Mouse (Mus musculus): ENCODE measurements at regions not wholly inside any gene's neighbourhood (a gene's known extent, or its start where the extent isn't known, plus 50 kb on each side); places are given as distances from the start of the nearest gene placed in this dataset.
"Not testable (repeated sequence)": the region's sequence is repeated elsewhere in the genome, so short reads cannot be mapped to it uniquely, and the experiment has no call there.

- H3K27ac ChIP-seq (ENCODE audit: low read depth, low read length) = no peak overlapping the region
- H3K36me3 ChIP-seq (ENCODE audit: control insufficient read depth, insufficient read depth, low read length) = no peaks in the 10 kb centered on the region
- H3K27me3 ChIP-seq (replicated peaks; ENCODE audit: control insufficient read depth, insufficient read depth, low read length) = no peaks in the 10 kb centered on the region
- no peak overlapping the region for H3K4me2 ChIP-seq (ENCODE audit: low read length)
- DNase-seq (ENCODE audit: low spot score) (no peak), ATAC-seq (no peak)
- H3K4me3 ChIP-seq (ENCODE audit: low read depth, low read length) = no peak overlapping the region
- WGBS = 83% methylated on average over 3 of the region's 3 CpGs
- no peak overlapping the region for H3K9ac ChIP-seq (ENCODE audit: low read length)
- no peaks in the 10 kb centered on the region for H3K9me3 ChIP-seq (replicated peaks; ENCODE audit: control insufficient read depth, low read length)
- no peaks in the 10 kb centered on the region for H3K4me1 ChIP-seq (ENCODE audit: control insufficient read depth, insufficient read depth, low read length)
Measured at GRCm38 (mm10) chr13:42000966-42001365, 50.9 kb upstream of the Hivep1 start.

GRCm38 (mm10) chr13:41997883-41998282, 53.9 kb upstream of the Hivep1 start:
- ATAC-seq = peak; percentile 58
- Histone ChIP-seq H3K27ac (ENCODE audit: low read depth, low read length) (no peak overlapping the region), H3K9me3 (replicated peaks; ENCODE audit: control insufficient read depth, low read length) (no peaks in the 10 kb centered on the region), H3K27me3 (replicated peaks; ENCODE audit: control insufficient read depth, insufficient read depth, low read length) (no peaks in the 10 kb centered on the region), H3K4me2 (ENCODE audit: low read length) (no peak overlapping the region), H3K4me3 (ENCODE audit: low read depth, low read length) (no peak overlapping the region), H3K4me1 (ENCODE audit: control insufficient read depth, insufficient read depth, low read length) (no peaks in the 10 kb centered on the region), H3K36me3 (ENCODE audit: control insufficient read depth, insufficient read depth, low read length) (no peaks in the 10 kb centered on the region), H3K9ac (ENCODE audit: low read length) (no peak overlapping the region)
- 44% methylated on average over 9 of the region's 9 CpGs for WGBS
- DNase-seq (ENCODE audit: low spot score) = peak; percentile 56

- H3K4me3 ChIP-seq (ENCODE audit: low read depth, low read length) = no peak overlapping the region
- no peak overlapping the region for H3K4me2 ChIP-seq (ENCODE audit: low read length)
- 79% methylated on average over 3 of the region's 3 CpGs for WGBS
- H3K4me1 ChIP-seq (ENCODE audit: control insufficient read depth, insufficient read depth, low read length) = no peaks in the 10 kb centered on the region
- no peaks in the 10 kb centered on the region for H3K9me3 ChIP-seq (replicated peaks; ENCODE audit: control insufficient read depth, low read length)
- no peaks in the 10 kb centered on the region for H3K27me3 ChIP-seq (replicated peaks; ENCODE audit: control insufficient read depth, insufficient read depth, low read length)
- no peak overlapping the region for H3K9ac ChIP-seq (ENCODE audit: low read length)
- DNase-seq (ENCODE audit: low spot score) (no peak), ATAC-seq (no peak)
- no peaks in the 10 kb centered on the region for H3K36me3 ChIP-seq (ENCODE audit: control insufficient read depth, insufficient read depth, low read length)
- no peak overlapping the region for H3K27ac ChIP-seq (ENCODE audit: low read depth, low read length)
Measured at GRCm38 (mm10) chr13:41994126-41994525, 57.7 kb upstream of the Hivep1 start.

GRCm38 (mm10) chr13:41975918-41976317, 75.9 kb upstream of the Hivep1 start:
- WGBS = 85% methylated on average over 3 of the region's 3 CpGs
- DNase-seq (ENCODE audit: low spot score) = no peak
- no peaks in the 10 kb centered on the region for H3K4me1 ChIP-seq (ENCODE audit: control insufficient read depth, insufficient read depth, low read length)

GRCm38 (mm10) chr13:41962915-41963314, 88.9 kb upstream of the Hivep1 start:
- H3K36me3 ChIP-seq (ENCODE audit: control insufficient read depth, insufficient read depth, low read length) = no peaks in the 10 kb centered on the region
- H3K9ac ChIP-seq (ENCODE audit: low read length) = no peak overlapping the region
- no peak overlapping the region for H3K4me2 ChIP-seq (ENCODE audit: low read length)
- H3K4me3 ChIP-seq (ENCODE audit: low read depth, low read length) = no peak overlapping the region
- no peaks in the 10 kb centered on the region for H3K4me1 ChIP-seq (ENCODE audit: control insufficient read depth, insufficient read depth, low read length)
- no peak overlapping the region for H3K27ac ChIP-seq (ENCODE audit: low read depth, low read length)
- no peaks in the 10 kb centered on the region for H3K27me3 ChIP-seq (replicated peaks; ENCODE audit: control insufficient read depth, insufficient read depth, low read length)
- DNase-seq (ENCODE audit: low spot score) (no peak), ATAC-seq (no peak)
- no peaks in the 10 kb centered on the region for H3K9me3 ChIP-seq (replicated peaks; ENCODE audit: control insufficient read depth, low read length)
- 80% methylated on average over 3 of the region's 3 CpGs for WGBS

More at GRCm38 (mm10) chr13:41975918-41976317, 75.9 kb upstream of the Hivep1 start:
- no peak overlapping the region for H3K9ac ChIP-seq (ENCODE audit: low read length)
- H3K9me3 ChIP-seq (replicated peaks; ENCODE audit: control insufficient read depth, low read length) = no peaks in the 10 kb centered on the region
- no peak overlapping the region for H3K27ac ChIP-seq (ENCODE audit: low read depth, low read length)
- no peak overlapping the region for H3K4me2 ChIP-seq (ENCODE audit: low read length)
- no peaks in the 10 kb centered on the region for H3K36me3 ChIP-seq (ENCODE audit: control insufficient read depth, insufficient read depth, low read length)
- no peaks in the 10 kb centered on the region for H3K27me3 ChIP-seq (replicated peaks; ENCODE audit: control insufficient read depth, insufficient read depth, low read length)
- ATAC-seq = no peak
- no peak overlapping the region for H3K4me3 ChIP-seq (ENCODE audit: low read depth, low read length)

- not testable (repeated sequence) for H3K27ac ChIP-seq (ENCODE audit: low read depth, low read length); H3K27me3 ChIP-seq (replicated peaks; ENCODE audit: control insufficient read depth, insufficient read depth, low read length); ATAC-seq; DNase-seq (ENCODE audit: low spot score); H3K9me3 ChIP-seq (replicated peaks; ENCODE audit: control insufficient read depth, low read length); H3K36me3 ChIP-seq (ENCODE audit: control insufficient read depth, insufficient read depth, low read length); H3K4me3 ChIP-seq (ENCODE audit: low read depth, low read length); H3K4me2 ChIP-seq (ENCODE audit: low read length); H3K4me1 ChIP-seq (ENCODE audit: control insufficient read depth, insufficient read depth, low read length); H3K9ac ChIP-seq (ENCODE audit: low read length)
- 95% methylated on average over 3 of the region's 3 CpGs for WGBS
Measured at GRCm38 (mm10) chr13:41960960-41961359, 90.9 kb upstream of the Hivep1 start.

- Histone ChIP-seq H3K27me3 (replicated peaks; ENCODE audit: control insufficient read depth, insufficient read depth, low read length) (no peaks in the 10 kb centered on the region), H3K4me3 (ENCODE audit: low read depth, low read length) (no peak overlapping the region), H3K27ac (ENCODE audit: low read depth, low read length) (no peak overlapping the region), H3K9me3 (replicated peaks; ENCODE audit: control insufficient read depth, low read length) (no peaks in the 10 kb centered on the region), H3K36me3 (ENCODE audit: control insufficient read depth, insufficient read depth, low read length) (no peaks in the 10 kb centered on the region), H3K4me1 (ENCODE audit: control insufficient read depth, insufficient read depth, low read length) (no peaks in the 10 kb centered on the region), H3K4me2 (ENCODE audit: low read length) (no peak overlapping the region), H3K9ac (ENCODE audit: low read length) (no peak overlapping the region)
- DNase-seq (ENCODE audit: low spot score) (no peak), ATAC-seq (no peak)
- 82% methylated on average over 4 of the region's 4 CpGs for WGBS
Measured at GRCm38 (mm10) chr13:41957932-41958331, 93.9 kb upstream of the Hivep1 start.

GRCm38 (mm10) chr13:41955884-41956283, 95.9 kb upstream of the Hivep1 start:
- 97% methylated on average over 4 of the region's 4 CpGs for WGBS
- H3K27me3 ChIP-seq (replicated peaks; ENCODE audit: control insufficient read depth, insufficient read depth, low read length) = no peaks in the 10 kb centered on the region

GRCm38 (mm10) chr13:41955198-41955597, 96.6 kb upstream of the Hivep1 start:
- DNase-seq (ENCODE audit: low spot score) (no peak), ATAC-seq (no peak)
- no peak overlapping the region for H3K4me2 ChIP-seq (ENCODE audit: low read length)
- H3K27me3 ChIP-seq (replicated peaks; ENCODE audit: control insufficient read depth, insufficient read depth, low read length) = no peaks in the 10 kb centered on the region
- WGBS = 83% methylated on average over 3 of the region's 3 CpGs
- H3K27ac ChIP-seq (ENCODE audit: low read depth, low read length) = no peak overlapping the region
- H3K4me1 ChIP-seq (ENCODE audit: control insufficient read depth, insufficient read depth, low read length) = no peaks in the 10 kb centered on the region
- H3K4me3 ChIP-seq (ENCODE audit: low read depth, low read length) = no peak overlapping the region
- no peak overlapping the region for H3K9ac ChIP-seq (ENCODE audit: low read length)
- H3K36me3 ChIP-seq (ENCODE audit: control insufficient read depth, insufficient read depth, low read length) = no peaks in the 10 kb centered on the region
- no peaks in the 10 kb centered on the region for H3K9me3 ChIP-seq (replicated peaks; ENCODE audit: control insufficient read depth, low read length)

More at GRCm38 (mm10) chr13:41955884-41956283, 95.9 kb upstream of the Hivep1 start:
- no peak overlapping the region for H3K4me3 ChIP-seq (ENCODE audit: low read depth, low read length)
- DNase-seq (ENCODE audit: low spot score) = no peak
- H3K4me2 ChIP-seq (ENCODE audit: low read length) = no peak overlapping the region
- H3K36me3 ChIP-seq (ENCODE audit: control insufficient read depth, insufficient read depth, low read length) = no peaks in the 10 kb centered on the region
- no peak overlapping the region for H3K9ac ChIP-seq (ENCODE audit: low read length)
- no peaks in the 10 kb centered on the region for H3K4me1 ChIP-seq (ENCODE audit: control insufficient read depth, insufficient read depth, low read length)
- ATAC-seq = no peak
- H3K9me3 ChIP-seq (replicated peaks; ENCODE audit: control insufficient read depth, low read length) = no peaks in the 10 kb centered on the region
- H3K27ac ChIP-seq (ENCODE audit: low read depth, low read length) = no peak overlapping the region

Data from forebrain, embryonic 14.5 days (tissue).